Mouse (Mus musculus) ovary, adult 2 months (tissue): ENCODE measurements around the gene Gpbp1. TPM values are rescaled to one million over a fixed set of nuclear protein-coding genes. Genes with fewer than 3 reads are reported as not detected.

ENCODE experiments used
- polyA plus RNA-seq: library from polyadenylated mRNA; depleted of rRNA; stranded (reverse); fragments of >200 nt; gene quantifications from 2 replicates; pipeline ENCODE4 v1.2.3, GENCODE M21; 2012; rRNA removed

Gene Gpbp1
- 0.67 and 0.81 TPM in 2 replicates for polyA plus RNA-seq

GRCm38 (mm10) chr13:111489802-111490723 is at the start of gene Gpbp1:
Gene Gpbp1 (minus strand): TSS chr13:111490111.

Other genes starting within 250 kb of the Gpbp1 start
- gene Actbl2, start 235.1 kb downstream of the Gpbp1 start, polyA plus RNA-seq = not detected in 2 replicates
- not detected in 2 replicates for gene Gm49496, start 59.8 kb upstream of the Gpbp1 start, polyA plus RNA-seq
- not detected in 2 replicates for gene Gm10198, start 102.7 kb upstream of the Gpbp1 start, polyA plus RNA-seq
- gene Mier3, start 190.9 kb upstream of the Gpbp1 start, polyA plus RNA-seq = 4.3 and 5.6 TPM in 2 replicates